Mouse (Mus musculus) intestine, embryonic 16.5 days (tissue): ENCODE results near the gene Asl. TPM values are rescaled to one million over a fixed set of nuclear protein-coding genes. Genes with fewer than 3 reads are reported as not detected.

Source experiments
- ATAC-seq: fragments of 200-750 bp; cut with Nextera tagmentation; 2 replicates; pipeline ENCODE4 v1.8.0; 2017; ENCODE audit warnings: moderate TSS enrichment, moderate library complexity
- H3K27ac ChIP-seq: fragments of 300-500 bp; sonication (generic); 2 replicates; pipeline ENCODE4 v1.5.1; 2014; ENCODE audit warnings: mild to moderate bottlenecking, low read length
- H3K27me3 ChIP-seq: fragments of 300-500 bp; sonication (generic); replicated peaks from 2 replicates; pipeline ENCODE4 v1.6.1; 2014; ENCODE audit warnings: low read length, control low read depth, mixed read lengths; ENCODE audit not compliant: control insufficient read depth, insufficient read depth
- H3K36me3 ChIP-seq: fragments of 300-500 bp; sonication (generic); 2 replicates; pipeline ENCODE4 v1.6.1; 2014; ENCODE audit warnings: low read length, control low read depth; ENCODE audit not compliant: control insufficient read depth, insufficient read depth
- H3K4me1 ChIP-seq: fragments of 300-500 bp; sonication (generic); 2 replicates; pipeline ENCODE4 v1.6.1; 2014; ENCODE audit warnings: low read length, control low read depth, mixed read lengths; ENCODE audit not compliant: control insufficient read depth, insufficient read depth
- H3K4me2 ChIP-seq: fragments of 300-500 bp; sonication (generic); 2 replicates; pipeline ENCODE4 v1.6.1; 2014; ENCODE audit warnings: low read depth, low read length, control low read depth
- H3K4me3 ChIP-seq: fragments of 300-500 bp; sonication (generic); 2 replicates; pipeline ENCODE4 v1.5.1; 2014; ENCODE audit warnings: mild to moderate bottlenecking, low read length
- H3K9ac ChIP-seq: fragments of 300-500 bp; sonication (generic); 2 replicates; pipeline ENCODE4 v1.6.1; 2014; ENCODE audit warnings: low read depth, low read length
- H3K9me3 ChIP-seq: fragments of 300-500 bp; sonication (generic); 2 replicates; pipeline ENCODE4 v1.6.1; 2016; ENCODE audit warnings: low read length, control low read depth; ENCODE audit not compliant: control insufficient read depth
- WGBS: fragments of 180-500 bp; shearing (Covaris S2); extraction: QIAGEN DNeasy Blood & Tissue Kit; methylation state at CpG from one replicate; pipeline ENCODE4 v1.1.7; 2014; 5-methylcytosine and 5-hydroxymethylcytosine counted together
- polyA plus RNA-seq: library from polyadenylated mRNA; unstranded; fragments of >200 nt; fragmentation: Nextera tagmentation; extraction: Ambion mirVana; gene quantifications from 2 replicates; pipeline ENCODE4 v1.2.1, GENCODE M21; 2015

The Asl gene
- polyA plus RNA-seq, 1 experiment from 2014 or later, result 74.1 TPM

GRCm38 (mm10) chr5:129978608-129979007, 50.4 kb downstream of the Asl start:
- no peaks in the 10 kb centered on the region; the same call in 1 of the 2 replicates for H3K4me1 ChIP-seq
- whole genome bisulfite sequencing, result 74% methylated on average over 5 of the region's 5 CpGs
- no peaks in the 10 kb centered on the region for H3K27me3 ChIP-seq
- ATAC-seq, result no peak
- H3K4me2 ChIP-seq, result no peak overlapping the region
- H3K27ac ChIP-seq, result no peak overlapping the region
- H3K9me3 ChIP-seq, result no peaks in the 10 kb centered on the region
- no peak overlapping the region for H3K9ac ChIP-seq
- no peak overlapping the region for H3K4me3 ChIP-seq
- no peaks in the 10 kb centered on the region; the same call in 1 of the 2 replicates for H3K36me3 ChIP-seq

- H3K4me2 ChIP-seq, result no peak overlapping the region
- no peak overlapping the region for H3K9ac ChIP-seq
- 84% methylated on average over 4 of the region's 4 CpGs for WGBS
- H3K27me3 ChIP-seq, result no peaks in the 10 kb centered on the region
- ATAC-seq, result peak; percentile 39; the same call in 1 of the 2 replicates
- no peaks in the 10 kb centered on the region for H3K36me3 ChIP-seq
- no peak overlapping the region for H3K4me3 ChIP-seq
- H3K9me3 ChIP-seq, result no peaks in the 10 kb centered on the region
- H3K27ac ChIP-seq, result peak overlapping the region; percentile 38; the same call in 1 of the 2 replicates
- no peaks in the 10 kb centered on the region; the same call in 1 of the 2 replicates for H3K4me1 ChIP-seq
Measured at GRCm38 (mm10) chr5:129977768-129978167, 51.3 kb downstream of the Asl start.

GRCm38 (mm10) chr5:129974866-129975311, 54.2 kb downstream of the Asl start:
- no peaks in the 10 kb centered on the region for H3K9me3 ChIP-seq
- H3K4me2 ChIP-seq, result no peak overlapping the region
- WGBS, result 58% methylated on average over 4 of the region's 4 CpGs
- H3K4me3 ChIP-seq, result no peak overlapping the region
- ATAC-seq, result peak; percentile 92
- no peak overlapping the region for H3K9ac ChIP-seq
- H3K27me3 ChIP-seq, result no peaks in the 10 kb centered on the region
- H3K4me1 ChIP-seq, result no peaks in the 10 kb centered on the region; the same call in 1 of the 2 replicates
- H3K27ac ChIP-seq, result peak overlapping the region; percentile 46
- H3K36me3 ChIP-seq, result no peaks in the 10 kb centered on the region; the same call in 1 of the 2 replicates

GRCm38 (mm10) chr5:129974354-129974753, 54.7 kb downstream of the Asl start:
- no peak for ATAC-seq
- Histone ChIP-seq H3K36me3 (no peaks in the 10 kb centered on the region; the same call in 1 of the 2 replicates), H3K27me3 (no peaks in the 10 kb centered on the region), H3K27ac (peak overlapping the region; percentile 46; the same call in 1 of the 2 replicates), H3K4me3 (no peak overlapping the region), H3K9ac (no peak overlapping the region), H3K9me3 (no peaks in the 10 kb centered on the region), H3K4me2 (no peak overlapping the region), H3K4me1 (no peaks in the 10 kb centered on the region)
- 88% methylated on average over 4 of the region's 4 CpGs for WGBS

- H3K4me3 ChIP-seq, result no peak overlapping the region
- no peak overlapping the region for H3K9ac ChIP-seq
- no peaks in the 10 kb centered on the region for H3K4me1 ChIP-seq
- H3K27me3 ChIP-seq, result no peaks in the 10 kb centered on the region
- H3K9me3 ChIP-seq, result no peaks in the 10 kb centered on the region
- 78% methylated on average over 4 of the region's 4 CpGs for WGBS
- ATAC-seq, result no peak
- no peak overlapping the region for H3K4me2 ChIP-seq
- H3K36me3 ChIP-seq, result no peaks in the 10 kb centered on the region; the same call in 1 of the 2 replicates
- H3K27ac ChIP-seq, result no peak overlapping the region
Measured at GRCm38 (mm10) chr5:129971491-129971890, 57.6 kb downstream of the Asl start.

GRCm38 (mm10) chr5:129968417-129968816, 60.6 kb downstream of the Asl start:
- H3K9me3 ChIP-seq, result no peaks in the 10 kb centered on the region
- no peaks in the 10 kb centered on the region; the same call in 1 of the 2 replicates for H3K36me3 ChIP-seq
- H3K4me3 ChIP-seq, result no peak overlapping the region
- H3K27ac ChIP-seq, result no peak overlapping the region
- H3K4me2 ChIP-seq, result no peak overlapping the region
- H3K27me3 ChIP-seq, result no peaks in the 10 kb centered on the region
- WGBS, result 78% methylated on average over 7 of the region's 7 CpGs
- no peak overlapping the region for H3K9ac ChIP-seq
- ATAC-seq, result no peak
- no peaks in the 10 kb centered on the region for H3K4me1 ChIP-seq

GRCm38 (mm10) chr5:129966448-129966847, 62.6 kb downstream of the Asl start:
- H3K36me3 ChIP-seq, result no peaks in the 10 kb centered on the region; the same call in 1 of the 2 replicates
- no peaks in the 10 kb centered on the region for H3K27me3 ChIP-seq
- H3K4me1 ChIP-seq, result no peaks in the 10 kb centered on the region
- no peak for ATAC-seq
- H3K9ac ChIP-seq, result no peak overlapping the region
- no peaks in the 10 kb centered on the region for H3K9me3 ChIP-seq
- H3K27ac ChIP-seq, result no peak overlapping the region
- H3K4me2 ChIP-seq, result no peak overlapping the region
- no peak overlapping the region for H3K4me3 ChIP-seq
- WGBS, result 89% methylated on average over 3 of the region's 3 CpGs

- Histone ChIP-seq H3K27ac (no peak overlapping the region), H3K9me3 (no peaks in the 10 kb centered on the region), H3K9ac (no peak overlapping the region), H3K4me1 (no peaks in the 10 kb centered on the region), H3K4me3 (no peak overlapping the region), H3K27me3 (no peaks in the 10 kb centered on the region), H3K36me3 (0 out of 2 replicates have a peak, but pooled peaks cover 3% of the 10 kb centered on the region), H3K4me2 (no peak overlapping the region)
- WGBS, result 78% methylated on average over 4 of the region's 4 CpGs
- no peak for ATAC-seq
Measured at GRCm38 (mm10) chr5:129963224-129963623, 65.8 kb downstream of the Asl start.
